25 mouse cellular contexts compared by ENCODE assay signal in the genomic region with DNA sequence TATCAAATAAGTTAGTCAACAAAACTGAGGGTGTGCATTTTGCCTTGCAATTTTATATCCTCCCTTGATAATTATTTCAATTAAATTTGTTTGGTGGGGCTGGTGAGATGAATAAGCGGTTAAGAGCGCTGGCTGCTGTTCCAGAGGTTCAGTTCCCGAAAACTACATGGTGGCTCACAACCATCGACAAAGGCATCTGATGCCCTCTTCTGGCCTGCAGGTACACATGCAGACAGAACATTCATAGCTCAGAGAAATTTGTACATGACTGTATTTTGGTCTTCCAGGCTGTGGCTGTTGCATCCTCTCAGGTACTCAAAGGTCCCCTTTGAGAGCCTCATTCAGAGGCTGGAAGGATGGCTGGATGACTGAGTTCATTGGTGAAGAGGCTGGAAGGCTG. TPM values are rescaled to one million over a fixed set of nuclear protein-coding genes. Genes with fewer than 3 reads are reported as not detected.
DNase-seq lines count a peak whose midpoint lies in the region; ATAC-seq and TF ChIP-seq lines count a peak whose summit lies in the region.
"Had no signal": no experiment of that assay in that cellular context is flagged by ENCODE, and none has a peak within 500 bp of the region (broad histone marks: within the 10 kb centered on the region; RNA-seq: fewer than 3 reads in every experiment).

No protein-coding gene starts in this region.

- no peak overlapping the region for H3K4me3 ChIP-seq in intestine, postnatal 0 days (ENCODE audit: low read depth, low read length)
- no peak overlapping the region for H3K4me3 ChIP-seq in intestine, embryonic 15.5 days (replicated peaks)
- H3K4me3 ChIP-seq in liver, adult 2 months (ENCODE audit: insufficient read depth, low read depth, low read length) = no peak overlapping the region
- no peak overlapping the region for H3K4me3 ChIP-seq in MEL (ENCODE audit: control insufficient read depth in 1 of 2, insufficient read depth in 1 of 2, low read depth in 2 of 2, low read length in 2 of 2)
- no peak overlapping the region for H3K4me3 ChIP-seq in stomach, postnatal 0 days (ENCODE audit: low read depth, low read length)
- H3K4me3 ChIP-seq: heart, embryonic 12.5 days; limb, embryonic 15.5 days; midbrain, embryonic 10.5 days had no signal

- 89% methylated on average over 4 of the region's 4 CpGs for WGBS in intestine, postnatal 0 days
- WGBS in intestine, embryonic 15.5 days = 89% methylated on average over 4 of the region's 4 CpGs
- 89% methylated on average over 4 of the region's 4 CpGs for WGBS in liver, adult 2 months
- WGBS in stomach, postnatal 0 days = 89% methylated on average over 4 of the region's 4 CpGs

- peak; percentile 60 for TF ChIP-seq RAD21 in MEL (IDR thresholded peaks at IDR 0.05; ENCODE audit: low read depth, low read length)

- no peaks in the 10 kb centered on the region for H3K4me1 ChIP-seq in intestine, postnatal 0 days (replicated peaks; ENCODE audit: control insufficient read depth, insufficient read depth, low read length)
- peaks cover 5% of the 10 kb centered on the region; the same call in 1 of the 2 replicates for H3K4me1 ChIP-seq in intestine, embryonic 15.5 days (replicated peaks)
- no peaks in the 10 kb centered on the region for H3K4me1 ChIP-seq in liver, adult 2 months (ENCODE audit: control insufficient read depth, insufficient read depth, low read length)
- H3K4me1 ChIP-seq in MEL (ENCODE audit: control insufficient read depth in 1 of 2, insufficient read depth in 2 of 2, low read length in 2 of 2) = peaks cover 2 to 16% of the 10 kb centered on the region in 2 experiments; a peak in 3 of 4 replicates
- H3K4me1 ChIP-seq in stomach, postnatal 0 days (replicated peaks; ENCODE audit: control insufficient read depth, insufficient read depth) = 0 out of 2 replicates have a peak, but pooled peaks cover 2% of the 10 kb centered on the region

- no peak for ATAC-seq in intestine, postnatal 0 days
- no peak for ATAC-seq in intestine, embryonic 15.5 days
- ATAC-seq in stomach, postnatal 0 days (ENCODE audit: low FRiP score, low TSS enrichment) = no peak

- H3K4me2 ChIP-seq in intestine, postnatal 0 days (replicated peaks; ENCODE audit: low read depth) = no peak overlapping the region
- H3K4me2 ChIP-seq in intestine, embryonic 15.5 days (replicated peaks) = no peak overlapping the region
- H3K4me2 ChIP-seq in stomach, postnatal 0 days (replicated peaks; ENCODE audit: low read depth) = no peak overlapping the region
- H3K4me2 ChIP-seq: heart, embryonic 12.5 days; hindbrain, embryonic 14.5 days; limb, embryonic 15.5 days had no signal

- no peaks in the 10 kb centered on the region for H3K9me3 ChIP-seq in intestine, postnatal 0 days (ENCODE audit: control insufficient read depth)
- H3K9me3 ChIP-seq in intestine, embryonic 15.5 days = no peaks in the 10 kb centered on the region
- no peaks in the 10 kb centered on the region for H3K9me3 ChIP-seq in MEL (replicated peaks; ENCODE audit: insufficient read depth, low read length)
- H3K9me3 ChIP-seq in stomach, postnatal 0 days (ENCODE audit: control insufficient read depth, low read length) = no peaks in the 10 kb centered on the region
- H3K9me3 ChIP-seq: heart, embryonic 12.5 days; limb, embryonic 15.5 days; midbrain, embryonic 10.5 days had no signal

- peak overlapping the region; percentile 75; the same call in 1 of the 2 replicates for H3K27ac ChIP-seq in intestine, postnatal 0 days (ENCODE audit: low read depth, low read length)
- H3K27ac ChIP-seq in intestine, embryonic 15.5 days = no peak overlapping the region
- no peak overlapping the region for H3K27ac ChIP-seq in liver, adult 2 months (replicated peaks; ENCODE audit: insufficient read depth, low read depth, low read length)
- peak overlapping the region; percentile 96 for H3K27ac ChIP-seq in MEL (ENCODE audit: control insufficient read depth, low read depth, low read length)
- no peak overlapping the region for H3K27ac ChIP-seq in stomach, postnatal 0 days (replicated peaks)
- H3K27ac ChIP-seq: hindbrain, embryonic 14.5 days; limb, embryonic 15.5 days; midbrain, embryonic 10.5 days had no signal

- H3K36me3 ChIP-seq in intestine, postnatal 0 days (ENCODE audit: control insufficient read depth, insufficient read depth) = peaks cover 6% of the 10 kb centered on the region; the same call in 1 of the 2 replicates
- H3K36me3 ChIP-seq in intestine, embryonic 15.5 days = no peaks in the 10 kb centered on the region
- H3K36me3 ChIP-seq in liver, adult 2 months (ENCODE audit: control insufficient read depth, insufficient read depth, low read length) = peaks cover 19% of the 10 kb centered on the region
- peaks cover 0 to 21% of the 10 kb centered on the region in 2 experiments; a peak in 2 of 4 replicates for H3K36me3 ChIP-seq in MEL (ENCODE audit: control insufficient read depth in 1 of 2, insufficient read depth in 2 of 2, low read length in 2 of 2)
- H3K36me3 ChIP-seq in stomach, postnatal 0 days (ENCODE audit: control insufficient read depth, insufficient read depth, low read length) = no peaks in the 10 kb centered on the region
- H3K36me3 ChIP-seq: heart, embryonic 12.5 days; limb, embryonic 15.5 days; midbrain, embryonic 10.5 days had no signal

- DNase-seq in liver, adult 2 months (ENCODE audit: extremely low read depth, low read depth, low spot score) = peak; percentile 36
- DNase-seq in liver (no peak), MEL (ENCODE audit: low read depth, low spot score) (peak; percentile 82)
- no peak for DNase-seq in stomach, postnatal 0 days (ENCODE audit: low spot score)
- no peak for DNase-seq in heart, postnatal 10 days
- DNase-seq: adrenal gland, postnatal 25 days; cerebellum, adult 11 months; cerebellum, postnatal 25 days; embryo, embryonic 11 days; kidney, adult 8-10 months; layer of hippocampus, postnatal 36 days; lung, adult 2 months; lung, postnatal 4 days; thymus, postnatal 36 days had no signal

- TF ChIP-seq EP300 in MEL (IDR thresholded peaks at IDR 0.05; ENCODE audit: low read depth in 1 of 2, low read length in 2 of 2) = no peak
- TF ChIP-seq EP300 in stomach, postnatal 0 days (optimal IDR thresholded peaks at IDR 0.05) = no peak

- no peak overlapping the region for H3K9ac ChIP-seq in intestine, postnatal 0 days (ENCODE audit: low read depth, low read length)
- H3K9ac ChIP-seq in intestine, embryonic 15.5 days = no peak overlapping the region
- H3K9ac ChIP-seq in liver, adult 2 months (ENCODE audit: low read depth, low read length) = no peak overlapping the region
- no peak overlapping the region; the same call in 1 of the 2 replicates for H3K9ac ChIP-seq in MEL (ENCODE audit: control insufficient read depth, low read depth, low read length, poor library complexity, severe bottlenecking)
- H3K9ac ChIP-seq in stomach, postnatal 0 days (ENCODE audit: low read length) = no peak overlapping the region
- H3K9ac ChIP-seq: heart, embryonic 12.5 days; hindbrain, embryonic 14.5 days; limb, embryonic 15.5 days had no signal

- intact Hi-C loops in heart, postnatal 10 days (cut with DNase I) = no loop called here

- no peak for TF ChIP-seq POLR2A in liver, adult 2 months (IDR thresholded peaks at IDR 0.05; ENCODE audit: extremely low read depth, insufficient read depth, low read length)
- TF ChIP-seq POLR2A in MEL (IDR thresholded peaks at IDR 0.05; ENCODE audit: control insufficient read depth in 1 of 2, insufficient read depth in 1 of 2, low read depth in 1 of 2, low read length in 2 of 2, poor library complexity in 1 of 2) = no peak

- peak; percentile 46; the same call in 1 of the 2 replicates for TF ChIP-seq CTCF in intestine, postnatal 0 days (IDR thresholded peaks at IDR 0.05; ENCODE audit: low read depth)
- no peak for TF ChIP-seq CTCF in liver, adult 2 months (IDR thresholded peaks at IDR 0.05; ENCODE audit: low read depth, low read length)
- peak; percentile 27 to 65 (median 63); a peak in 5 of 6 replicates for TF ChIP-seq CTCF in MEL (IDR thresholded peaks at IDR 0.05 in 2 of 3, conservative IDR thresholded peaks at IDR 0.05 in 1 of 3; ENCODE audit: control insufficient read depth in 1 of 3, insufficient read depth in 1 of 3, low read depth in 2 of 3, low read length in 3 of 3, poor library complexity in 1 of 3, severe bottlenecking in 1 of 3)
- TF ChIP-seq CTCF in stomach, postnatal 0 days (IDR thresholded peaks at IDR 0.05; ENCODE audit: low read depth) = peak; percentile 33; the same call in 1 of the 2 replicates

- H3K79me2 ChIP-seq in liver, adult 2 months (ENCODE audit: control insufficient read depth, insufficient read depth, low read length) = no peaks in the 10 kb centered on the region
- H3K79me2 ChIP-seq in MEL (ENCODE audit: control insufficient read depth, insufficient read depth, low read length, poor library complexity) = no peaks in the 10 kb centered on the region

- no peaks in the 10 kb centered on the region for H3K27me3 ChIP-seq in intestine, postnatal 0 days (replicated peaks; ENCODE audit: control insufficient read depth, insufficient read depth, low read length)
- no peaks in the 10 kb centered on the region for H3K27me3 ChIP-seq in intestine, embryonic 15.5 days (replicated peaks)
- no peaks in the 10 kb centered on the region for H3K27me3 ChIP-seq in liver, adult 2 months (ENCODE audit: control insufficient read depth, insufficient read depth, low read length)
- no peaks in the 10 kb centered on the region for H3K27me3 ChIP-seq in MEL (ENCODE audit: control insufficient read depth in 1 of 2, insufficient read depth in 2 of 2, low read length in 2 of 2)
- H3K27me3 ChIP-seq in stomach, postnatal 0 days (ENCODE audit: control insufficient read depth, insufficient read depth, low read length) = no peaks in the 10 kb centered on the region
- H3K27me3 ChIP-seq: CH12.LX; heart, embryonic 12.5 days; limb, embryonic 15.5 days had no signal

RNA-seq across cellular contexts. Expression of a gene that starts 1.8 kb away (rescaled TPM):
- 474 and 501 TPM in 2 replicates for polyA plus RNA-seq in intestine, postnatal 0 days (2015; fragmentation: Nextera tagmentation; extraction: Ambion mirVana)
- polyA plus RNA-seq in intestine, embryonic 15.5 days (2015; fragmentation: Nextera tagmentation; extraction: Ambion mirVana) = 246 and 281 TPM in 2 replicates
- total RNA-seq in liver, adult 2 months (2014; rRNA removed) = 0.09 TPM in 1 of 2 replicates, not detected in the other
- 0.09 and 0.10 TPM in 2 replicates for polyA plus RNA-seq in liver, adult 2 months (2012; rRNA removed)
- total RNA-seq in MEL (2012; rRNA removed) = 4.7 and 10.3 TPM in 2 replicates
- polyA plus RNA-seq in MEL (2012; ENCODE audit: insufficient read depth in 1 of 2, insufficient read length in 2 of 2, low read depth in 1 of 2, low replicate concordance in 2 of 2, missing spikeins in 1 of 2) = 10 to 100 TPM in 1 of 2 experiments, not detected in 1; 10.8 TPM
- 143 and 146 TPM in 2 replicates for polyA plus RNA-seq in stomach, postnatal 0 days (2015; fragmentation: Nextera tagmentation; extraction: Ambion mirVana)
- 10 to 100 TPM; 33.8 to 39.5 TPM for total RNA-seq in heart, postnatal 10 days (2021)
- total RNA-seq: layer of hippocampus, postnatal 36 days; left cerebral cortex, postnatal 36 days; monocyte, adult 5-6 weeks had no signal
- polyA plus RNA-seq: midbrain, embryonic 10.5 days; neural tube, embryonic 11.5 days had no signal

RNA-seq across cellular contexts. Expression of a gene that starts 28.0 kb away (rescaled TPM):
- polyA plus RNA-seq in intestine, postnatal 0 days (2015; fragmentation: Nextera tagmentation; extraction: Ambion mirVana) = 529 and 593 TPM in 2 replicates
- 2.2 and 4.0 TPM in 2 replicates for polyA plus RNA-seq in intestine, embryonic 15.5 days (2015; fragmentation: Nextera tagmentation; extraction: Ambion mirVana)
- 1,448 and 1,888 TPM in 2 replicates for total RNA-seq in liver, adult 2 months (2014; rRNA removed)
- 1,550 and 1,804 TPM in 2 replicates for polyA plus RNA-seq in liver, adult 2 months (2012; rRNA removed)
- not detected in 2 replicates for total RNA-seq in MEL (2012; rRNA removed)
- not detected for polyA plus RNA-seq in MEL (2012; ENCODE audit: insufficient read depth in 1 of 2, insufficient read length in 2 of 2, low read depth in 1 of 2, low replicate concordance in 2 of 2, missing spikeins in 1 of 2)
- polyA plus RNA-seq in stomach, postnatal 0 days (2015; fragmentation: Nextera tagmentation; extraction: Ambion mirVana) = 3.8 and 5.8 TPM in 2 replicates
- not detected for total RNA-seq in heart, postnatal 10 days (2021)
- total RNA-seq: CH12.LX; heart, postnatal 25 days had no signal
- polyA plus RNA-seq: neural tube, embryonic 11.5 days had no signal

Comparison
In these comparisons a context has a peak if more than half of its experiments do, and no peak if none do; other contexts are left out.
1. H3K27ac ChIP-seq: peak in intestine, postnatal 0 days (single experiment) and MEL (single experiment); none in intestine, embryonic 15.5 days (single experiment), liver, adult 2 months (single experiment) and stomach, postnatal 0 days (single experiment).
2. DNase-seq: peak in liver, adult 2 months (single experiment) and MEL (single experiment); none in liver (single experiment), stomach, postnatal 0 days (single experiment) and heart, postnatal 10 days (0 of 2).
3. RNA of a gene that starts 28.0 kb away (polyA plus RNA-seq): 1,550 to 1,804 TPM in liver, adult 2 months and 529 to 593 TPM in intestine, postnatal 0 days; 3.8 to 5.8 TPM in stomach, postnatal 0 days, 2.2 to 4.0 TPM in intestine, embryonic 15.5 days and not detected in MEL; every median in the first group is over 10 times any median in the second.
4. RNA of a gene that starts 1.8 kb away (polyA plus RNA-seq): 474 to 501 TPM in intestine, postnatal 0 days, 246 to 281 TPM in intestine, embryonic 15.5 days and 143 to 146 TPM in stomach, postnatal 0 days; 10.8 TPM in MEL and 0.09 to 0.10 TPM in liver, adult 2 months; every median in the first group is over 10 times any median in the second.